Mouse (Mus musculus) cerebellum, postnatal 14 days (tissue): ENCODE measurements at regions not wholly inside any gene's neighbourhood (a gene's known extent, or its start where the extent isn't known, plus 50 kb on each side); places are given as distances from the start of the nearest gene placed in this dataset.

Experiments
- DNase-seq, 2 experiments: peaks; one replicate each; pipeline ENCODE4 v3.0.0; 2021; ENCODE audit warnings: mixed read lengths in 2 of 2

DNA sequence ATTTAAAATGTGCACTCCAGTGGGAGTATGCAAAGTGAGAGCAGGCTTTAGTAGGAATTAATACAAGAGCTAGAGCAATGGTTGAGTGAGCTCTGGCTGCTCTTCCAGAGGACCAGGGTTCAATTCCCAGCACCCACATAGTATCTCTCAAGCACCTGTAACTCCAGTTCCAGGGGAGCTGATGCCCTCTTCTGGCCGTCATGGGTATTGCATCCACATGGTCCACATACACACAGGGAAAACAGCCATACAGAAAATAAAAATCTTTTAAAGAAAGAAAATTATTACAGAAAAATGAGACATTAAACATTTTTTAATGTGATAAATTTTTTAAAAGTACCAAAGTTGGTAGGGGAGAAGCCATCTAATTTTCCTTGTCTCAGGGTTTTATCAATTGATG, 196.3 kb downstream of the Cdc5l start:
- DNase-seq = no peak

DNA sequence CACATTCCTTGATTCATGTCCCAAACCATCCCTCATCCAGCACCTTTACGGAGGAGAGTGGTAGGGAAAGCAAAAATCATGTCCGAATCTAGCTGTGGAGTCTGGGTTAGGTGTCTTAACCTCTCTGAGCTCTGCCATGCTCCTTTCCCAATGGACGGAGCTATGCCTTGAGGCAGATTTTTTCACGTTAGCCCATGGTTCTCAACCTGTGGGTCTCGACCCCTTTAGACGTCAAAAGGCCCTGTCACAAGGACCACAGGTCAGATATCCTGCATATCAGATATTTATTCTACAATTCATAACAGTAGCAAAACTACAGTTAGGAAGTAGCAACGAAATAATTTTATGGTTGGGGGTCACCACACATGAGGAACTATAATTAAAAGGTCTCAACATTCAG, 198.1 kb downstream of the Cdc5l start:
- no peak for DNase-seq

DNA sequence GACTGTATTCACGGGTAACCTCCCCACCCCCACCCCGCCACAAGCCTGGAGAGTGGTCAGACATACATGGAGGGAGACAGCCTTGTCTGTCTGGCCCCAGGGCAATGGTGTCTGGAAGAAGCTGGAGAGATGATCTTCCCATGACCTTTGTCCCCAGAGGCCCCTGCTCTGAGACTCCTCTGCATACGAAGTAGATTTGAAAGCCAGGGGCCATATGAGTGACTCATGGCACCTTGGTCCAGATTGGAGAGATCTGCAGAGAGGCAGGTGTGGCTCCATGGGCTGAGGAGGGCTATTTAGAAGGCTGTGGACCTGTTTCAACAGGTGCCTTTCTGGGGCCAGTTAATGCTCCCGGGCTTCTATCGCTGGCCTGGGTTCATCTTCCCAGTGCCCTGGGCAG, 200.7 kb downstream of the Cdc5l start:
- no peak for DNase-seq

DNA sequence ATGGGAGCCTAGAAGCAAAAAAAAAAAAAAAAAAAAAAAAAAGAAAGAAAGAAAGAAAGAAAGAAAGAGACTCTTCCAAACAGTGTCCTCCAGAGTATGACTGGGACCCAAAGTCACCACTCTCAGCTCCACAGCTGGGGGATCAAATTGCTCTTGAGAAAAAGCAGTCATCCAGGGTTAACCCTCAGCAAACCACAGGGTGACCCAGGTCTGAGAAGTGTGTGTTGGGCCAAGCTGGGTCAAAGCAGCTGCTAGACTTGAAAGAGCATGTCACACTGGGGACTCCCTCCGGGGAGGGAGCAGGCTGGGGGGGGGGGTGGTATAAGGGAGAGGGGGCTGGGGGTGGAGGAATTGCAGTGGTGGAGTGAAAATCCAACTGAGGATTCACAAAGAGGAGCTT, 206.3 kb downstream of the Cdc5l start:
- no peak for DNase-seq

DNA sequence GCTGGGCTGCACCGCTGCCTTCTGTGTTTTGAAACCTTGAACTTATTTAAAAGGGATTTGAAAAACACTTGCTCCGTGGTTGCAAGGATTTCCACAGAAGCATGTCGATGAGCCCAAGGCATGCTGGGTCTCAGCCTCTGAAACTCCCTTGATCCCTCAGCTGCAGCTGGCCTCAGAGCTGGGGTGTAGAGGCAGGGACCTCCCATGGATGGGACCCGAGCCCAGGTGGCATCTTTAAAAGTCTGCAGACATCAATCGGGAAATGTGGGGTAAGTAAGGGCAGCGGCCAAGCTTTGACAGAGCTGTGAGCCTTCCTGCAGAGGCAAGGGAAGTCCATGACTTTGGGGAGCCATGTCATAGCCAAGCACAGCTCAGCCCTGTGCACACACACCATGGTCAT, 207.1 kb downstream of the Cdc5l start:
- DNase-seq = no peak

DNA sequence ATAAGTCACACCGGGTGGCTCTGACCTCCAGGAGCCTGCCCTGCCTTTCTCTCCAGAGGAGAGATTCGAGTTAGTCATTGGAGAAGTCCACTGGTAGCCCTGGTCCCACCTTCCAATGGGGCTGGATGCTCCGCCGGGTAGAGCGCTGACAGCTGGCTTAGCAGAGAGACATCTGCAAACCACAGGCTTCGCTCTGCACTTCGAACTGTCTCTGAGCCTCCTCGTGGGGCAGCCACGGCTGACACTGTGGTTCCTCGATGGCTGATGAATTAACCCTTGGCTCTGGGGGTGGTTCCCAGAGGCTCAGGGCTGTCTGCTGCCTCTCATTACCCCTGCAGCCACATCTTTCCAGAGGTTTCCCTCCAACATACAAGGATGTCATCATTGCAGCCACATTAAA, 211.9 kb downstream of the Cdc5l start:
- no peak for DNase-seq

DNA sequence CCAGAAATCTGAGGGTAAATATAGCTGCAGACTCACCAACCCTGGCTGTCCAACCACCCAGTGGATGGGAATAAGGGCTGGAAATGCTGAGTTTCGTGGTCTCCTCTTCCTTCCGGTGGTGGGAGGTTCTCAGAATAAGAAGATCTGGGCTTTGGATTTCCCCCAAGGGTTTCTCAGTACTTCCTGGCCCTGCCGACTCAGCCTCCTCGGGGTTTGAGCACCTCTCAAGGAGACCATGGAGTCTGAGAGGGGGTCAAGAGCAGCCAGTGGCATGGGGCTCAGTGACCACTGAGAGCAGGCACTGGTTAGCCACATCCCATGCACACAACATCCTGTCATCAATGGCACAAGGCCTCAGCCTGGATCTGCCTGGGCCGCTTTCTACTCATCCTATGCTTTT, 216.4 kb downstream of the Cdc5l start:
- no peak for DNase-seq

DNA sequence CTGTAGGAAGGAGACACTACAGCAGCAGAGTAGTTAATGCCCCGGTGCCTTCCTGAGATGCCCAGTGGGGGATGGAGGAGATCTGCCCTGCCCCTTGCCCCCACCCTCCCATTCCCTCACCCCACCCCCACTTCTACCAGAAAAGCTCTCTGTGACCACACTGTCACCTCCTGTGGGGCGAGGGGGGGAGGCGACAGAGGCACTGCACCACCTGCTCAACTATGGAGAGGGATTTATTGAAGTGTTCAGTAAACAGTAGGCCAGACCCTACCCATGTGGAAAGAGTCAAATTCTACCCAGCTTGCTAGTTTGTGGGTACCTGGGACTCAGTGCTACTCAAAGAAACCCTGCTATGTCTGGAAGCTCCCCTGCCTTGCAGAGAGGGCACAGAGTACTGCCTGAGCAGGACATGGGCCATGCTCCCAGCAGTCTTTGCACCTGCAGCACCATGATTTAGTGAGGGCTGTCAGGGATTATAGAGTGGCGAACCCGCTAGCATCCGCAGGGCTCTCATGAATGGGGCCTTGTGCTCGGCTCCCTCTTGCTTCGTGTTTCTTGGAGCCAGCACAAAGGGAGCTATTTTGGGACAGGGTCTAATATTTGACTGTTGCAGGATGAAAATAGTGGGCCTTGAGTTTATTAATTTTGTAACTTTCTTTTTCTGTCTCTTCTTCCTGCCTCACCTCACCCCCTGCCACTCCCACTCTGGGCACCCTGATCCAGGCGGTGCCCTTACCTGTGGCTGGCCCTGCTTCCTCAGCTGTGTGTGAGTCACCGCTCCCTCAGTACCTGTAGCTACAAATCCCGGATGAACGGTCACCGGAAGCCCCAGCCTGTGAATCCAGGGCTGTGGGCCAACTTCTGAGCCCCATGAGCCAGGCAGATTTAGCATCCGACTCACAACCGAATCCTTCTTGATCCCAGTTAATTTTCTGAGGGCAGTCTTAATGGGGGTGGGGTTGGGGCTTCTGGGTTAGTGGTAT, 218.2 kb downstream of the Cdc5l start:
- no peak for DNase-seq

DNA sequence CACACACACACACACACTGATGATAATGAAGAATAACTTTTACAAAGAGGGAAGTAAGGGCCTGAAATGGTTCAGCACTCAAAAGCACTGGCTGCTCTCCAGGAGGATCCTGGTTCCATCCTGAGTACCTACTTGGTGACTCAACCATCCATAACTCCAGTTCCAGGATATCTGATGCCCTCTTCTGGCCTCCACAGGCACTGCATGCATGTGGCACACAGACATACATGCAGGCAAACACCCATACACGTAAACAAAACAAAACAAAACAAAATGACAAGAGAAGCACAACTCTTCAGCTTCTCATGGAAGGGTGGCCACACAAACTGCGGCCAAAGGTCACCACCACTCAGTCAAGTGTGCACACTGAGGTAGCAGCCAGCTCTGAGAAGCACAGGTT, 222.6 kb downstream of the Cdc5l start:
- peak; percentile 18 to 24 for DNase-seq

DNA sequence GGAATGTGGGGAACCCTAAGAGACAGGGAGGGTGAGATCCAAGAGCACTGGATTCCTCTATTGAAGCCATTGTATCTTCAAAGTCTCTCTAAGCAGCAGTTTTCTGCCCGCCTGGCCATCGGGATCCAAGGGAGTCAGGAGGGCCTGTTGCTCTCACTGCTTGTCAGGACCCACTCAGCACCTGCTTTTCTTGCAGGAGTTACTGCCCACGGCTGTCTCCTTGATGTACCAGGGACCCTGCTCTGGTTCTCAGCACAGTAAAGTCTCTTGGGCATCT, 224.2 kb downstream of the Cdc5l start:
- DNase-seq = no peak

DNA sequence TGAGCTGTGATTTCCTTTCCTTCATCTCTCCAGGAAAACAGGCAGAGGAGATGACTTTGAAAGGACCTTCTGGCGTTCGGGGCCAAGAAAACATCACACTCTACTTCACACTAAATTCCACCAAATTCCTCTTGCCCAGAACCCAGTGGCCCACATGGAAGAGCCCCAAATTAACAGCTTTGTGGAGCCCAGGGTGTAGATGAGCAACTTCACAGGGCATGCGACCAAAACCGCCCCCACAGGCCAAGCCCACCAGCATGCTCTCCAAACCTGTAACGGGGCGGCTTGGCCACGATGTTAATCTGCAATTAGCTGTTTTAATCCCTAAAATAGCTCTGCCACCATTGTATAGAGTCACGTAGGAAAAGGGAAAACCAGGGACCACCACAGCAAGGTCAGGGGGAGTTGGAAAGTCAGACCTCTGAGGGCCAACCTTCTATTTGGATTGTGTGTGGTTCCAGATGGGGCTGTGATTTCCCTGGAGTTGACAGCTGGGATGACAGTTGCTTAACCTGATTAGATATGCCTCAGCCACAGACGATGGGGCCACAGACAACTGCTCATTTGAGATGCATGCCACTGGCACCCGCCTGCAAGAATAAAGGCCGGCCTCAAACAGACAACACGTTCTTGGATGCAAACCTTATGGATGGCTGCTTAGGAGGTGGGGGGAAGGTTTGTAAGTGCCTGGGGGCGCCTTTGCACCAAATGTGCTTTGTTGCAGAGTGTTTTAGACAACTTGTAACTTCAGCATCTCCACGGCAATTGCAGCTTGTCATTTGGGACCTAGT, 224.7 kb downstream of the Cdc5l start:
- DNase-seq = peak; percentile 51 to 63

DNA sequence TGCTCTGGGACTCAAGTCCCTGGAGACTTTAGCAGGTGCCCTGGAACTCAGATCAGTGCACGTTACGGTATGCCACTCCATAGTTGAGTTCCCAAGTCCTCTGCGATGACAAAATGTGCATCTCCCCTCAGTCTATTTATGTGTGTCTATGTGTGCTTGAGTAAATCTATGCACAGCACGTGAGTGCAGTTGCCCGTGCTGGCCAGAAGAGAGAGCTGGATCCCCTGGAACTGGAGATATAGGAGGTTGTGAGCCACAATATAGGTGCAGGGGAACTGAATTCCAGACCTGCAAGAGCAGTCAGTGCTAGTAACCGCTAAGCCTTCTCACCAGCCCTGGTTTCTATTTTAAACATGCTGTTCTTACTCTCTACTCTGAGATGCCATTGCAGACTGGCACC, 237.8 kb downstream of the Cdc5l start:
- DNase-seq = no peak

DNA sequence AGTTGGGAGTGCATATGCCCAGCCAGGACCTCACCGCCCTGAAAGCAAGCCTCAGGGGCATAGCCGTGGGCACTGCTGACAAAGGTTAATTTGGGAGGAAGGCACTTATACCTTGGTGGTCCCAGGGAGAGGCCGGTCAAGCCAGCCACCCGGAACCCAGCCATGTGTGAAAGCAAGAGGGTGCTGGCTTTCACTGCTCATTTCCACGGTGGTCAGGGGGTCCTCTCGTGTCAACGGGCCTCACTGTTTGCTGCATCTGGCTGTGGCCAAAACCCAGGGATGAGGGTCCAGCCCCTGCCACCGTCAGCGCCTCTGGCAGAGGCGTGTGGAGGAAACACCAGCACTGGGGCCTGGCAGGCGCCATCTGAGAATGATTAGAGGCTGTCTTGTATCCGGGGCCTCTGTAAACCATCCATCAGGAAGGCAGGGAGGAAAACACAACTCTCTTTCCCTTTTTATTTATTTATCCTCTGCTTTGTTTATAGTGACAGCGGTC, 238.7 kb downstream of the Cdc5l start:
- no peak for DNase-seq

DNA sequence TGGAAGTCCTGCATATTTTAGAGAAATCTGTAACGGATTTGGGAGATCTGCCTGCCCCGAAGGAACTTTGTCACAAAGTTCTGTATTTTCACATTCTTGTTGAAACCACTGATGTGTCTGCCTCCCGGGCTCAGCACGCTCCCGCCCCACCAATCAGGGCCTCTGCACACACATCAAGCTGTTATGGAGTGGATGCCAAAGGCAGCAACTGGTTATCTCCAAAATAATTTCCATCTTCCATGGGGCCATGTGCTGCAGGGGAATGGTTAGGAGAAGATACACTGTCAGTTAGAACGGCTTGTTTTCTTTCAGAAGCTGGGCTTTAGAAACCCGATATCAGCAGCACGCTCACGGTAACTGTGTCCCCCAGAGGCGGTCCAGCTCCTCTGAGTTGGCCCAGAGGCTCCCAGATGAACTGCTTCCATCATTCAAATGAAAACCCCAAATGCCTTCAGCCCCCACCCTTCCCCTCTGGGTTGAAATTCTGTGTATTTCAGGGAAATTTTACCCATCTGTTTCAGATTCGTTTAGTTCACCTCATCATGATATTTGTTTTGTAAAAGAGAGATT, 240.0 kb downstream of the Cdc5l start:
- no peak for DNase-seq

DNA sequence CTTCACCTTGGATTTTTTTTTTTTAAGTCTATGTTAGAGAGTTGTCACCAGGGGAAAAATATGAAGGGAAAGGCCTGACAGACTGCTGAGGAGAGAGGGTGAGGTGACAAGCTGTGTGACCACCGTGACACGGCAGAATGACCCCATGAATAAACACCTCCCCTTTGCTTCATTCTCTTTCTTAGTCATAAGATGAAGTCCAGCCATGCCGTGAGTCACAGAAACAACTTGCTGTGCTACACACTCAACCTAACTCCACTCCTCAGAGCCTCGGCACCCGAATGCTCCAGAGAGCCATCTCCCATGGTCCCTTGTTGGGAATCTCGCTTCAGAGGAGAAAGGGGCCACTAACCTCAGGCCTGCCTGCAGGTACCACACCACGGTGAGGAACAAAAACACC, 246.1 kb downstream of the Cdc5l start:
- no peak for DNase-seq

DNA sequence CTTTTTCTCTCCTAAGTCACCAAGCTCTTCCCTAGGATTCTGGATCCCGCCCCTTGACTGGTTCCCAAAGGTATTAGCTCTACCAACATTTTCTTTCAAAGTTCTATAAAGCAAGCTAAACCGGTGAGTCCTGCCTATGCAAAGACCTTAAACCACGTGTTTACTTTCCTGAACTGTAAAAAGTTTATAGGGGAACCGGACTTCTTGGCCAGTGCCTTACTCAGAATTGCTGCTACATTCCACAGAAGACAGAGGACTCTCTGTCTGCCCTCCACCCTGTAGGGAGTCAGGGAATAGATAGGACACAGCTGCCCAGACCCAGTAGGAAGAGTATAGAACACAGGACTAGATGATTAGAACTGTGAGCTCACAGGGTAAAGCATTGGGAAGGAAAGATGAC, 257.2 kb downstream of the Cdc5l start:
- DNase-seq = no peak

DNA sequence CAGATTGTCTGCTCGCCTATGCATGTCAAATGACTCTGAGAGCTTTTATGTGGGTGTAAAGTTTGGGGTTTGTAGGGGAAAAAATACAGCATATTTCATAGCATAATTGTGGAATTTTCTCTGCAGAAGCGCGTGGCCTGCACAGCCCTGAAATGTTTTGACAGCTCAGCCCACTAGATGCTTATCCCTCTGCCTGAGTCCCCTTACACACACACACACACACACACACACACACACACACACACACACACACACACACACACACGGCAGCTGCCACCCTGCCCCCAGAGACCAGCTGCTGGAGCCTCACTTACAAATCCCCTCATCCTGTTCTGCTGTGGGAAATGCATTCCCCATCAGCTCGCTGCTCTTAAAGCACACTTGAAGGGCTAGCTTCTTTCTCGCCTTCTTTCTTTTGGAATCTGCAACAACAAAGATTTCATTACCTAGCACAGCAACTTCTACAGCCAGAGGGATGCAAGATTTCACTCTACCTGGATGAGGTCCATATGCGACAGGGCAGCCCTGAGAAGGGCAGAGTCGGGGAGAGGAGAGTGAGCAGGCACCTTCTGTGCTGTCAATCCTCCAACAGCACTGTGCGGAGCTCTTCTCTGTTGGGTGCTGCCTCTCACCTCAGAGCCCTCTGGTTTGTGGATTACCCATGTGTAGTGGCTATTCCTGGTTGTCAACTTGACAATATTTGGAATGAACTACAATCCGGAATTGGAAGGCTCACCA, 264.1 kb downstream of the Cdc5l start:
- DNase-seq = no peak
